Mouse (Mus musculus) gastrocnemius, postnatal 14 days (tissue): ENCODE data around the gene Gm37240. TPM values are rescaled to one million over a fixed set of nuclear protein-coding genes. Genes with fewer than 3 reads are reported as not detected.

ENCODE experiments used
- DNase-seq: peaks from one replicate; pipeline ENCODE4 v3.0.0; 2021; ENCODE audit warnings: mixed read lengths
- intact Hi-C: fragments of 180-260 bp; cut with DNase I; formaldehyde crosslinking; loops from one replicate; pipeline ENCODE4 v1.15.1; 2025; ENCODE audit warnings: low total_unique reads
- total RNA-seq, 2 experiments: library from RNA; stranded (reverse); gene quantifications; 2 replicates each; pipeline ENCODE4 v1.2.3; 2021

Gene Gm37240
- total RNA-seq, 2 experiments from 2014 or later: 32.3 to 43.3 TPM

GRCm38 (mm10) chr3:85833627-85834026, 53.7 kb downstream of the Gm37240 start:
- intact Hi-C loops: no loop called here
- no peak for DNase-seq

DNA sequence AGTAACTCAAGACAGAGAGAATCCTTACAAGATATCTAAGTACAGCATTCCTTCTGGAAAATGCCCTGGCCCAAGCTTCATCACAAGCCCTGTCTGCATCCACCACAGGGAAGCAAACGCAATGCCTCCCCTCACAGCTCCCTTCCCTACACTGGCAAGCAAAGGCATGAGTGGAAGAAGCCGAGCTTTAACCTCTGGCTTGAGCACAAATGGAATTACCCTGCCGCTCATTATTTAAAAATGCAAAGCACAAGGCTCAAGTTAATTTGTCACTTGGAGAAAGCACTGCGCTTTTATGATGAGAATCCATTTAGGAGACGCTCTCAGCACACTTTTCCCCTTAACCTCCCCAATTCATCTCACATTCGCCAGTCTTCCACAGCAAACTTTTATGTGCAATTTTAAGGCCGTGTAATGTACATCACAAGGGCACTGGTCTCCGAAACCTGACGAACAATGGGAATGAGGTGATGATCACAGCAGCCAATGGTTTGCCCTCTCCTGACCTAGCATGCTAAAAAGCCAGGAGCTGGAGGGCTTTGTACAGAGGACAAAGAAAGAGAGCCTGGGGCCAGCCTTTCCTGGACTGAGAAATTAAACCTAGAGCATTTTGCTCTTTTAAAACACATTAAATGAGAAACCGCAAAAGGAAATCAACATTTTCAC, 54.7 kb downstream of the Gm37240 start:
- intact Hi-C loops: no loop called here
- DNase-seq: no peak

- intact Hi-C loops: no loop called here
- DNase-seq: no peak
Measured at GRCm38 (mm10) chr3:85831785-85832184, 55.5 kb downstream of the Gm37240 start.

DNA sequence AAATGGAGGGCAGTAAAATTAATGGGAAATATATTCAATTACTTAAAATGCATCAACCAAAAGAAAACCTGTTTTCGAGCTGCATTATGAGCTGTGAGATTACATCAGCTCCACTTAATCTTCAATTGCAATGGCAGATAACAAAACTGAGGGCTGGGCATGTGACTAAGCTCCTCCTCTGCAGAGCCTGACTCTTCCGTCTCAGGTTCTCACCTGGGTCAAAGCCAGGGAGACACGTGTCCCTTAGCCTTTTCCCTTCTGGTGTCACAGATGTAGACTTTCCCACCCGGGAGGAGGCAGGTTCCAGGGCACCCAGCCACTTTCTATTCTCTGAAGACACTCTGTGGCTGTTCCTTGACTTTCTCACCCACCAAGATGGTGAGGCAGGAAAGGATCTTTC, 58.3 kb downstream of the Gm37240 start:
- intact Hi-C loops: no loop called here
- peak; percentile 46 for DNase-seq

GRCm38 (mm10) chr3:85827815-85828214, 59.5 kb downstream of the Gm37240 start:
- intact Hi-C loops: no loop called here
- DNase-seq: no peak

GRCm38 (mm10) chr3:85827283-85827682, 60.0 kb downstream of the Gm37240 start:
- intact Hi-C loops: no loop called here
- no peak for DNase-seq

GRCm38 (mm10) chr3:85820839-85821548, 66.3 kb downstream of the Gm37240 start:
- intact Hi-C loops: no loop called here
- no peak for DNase-seq

DNA sequence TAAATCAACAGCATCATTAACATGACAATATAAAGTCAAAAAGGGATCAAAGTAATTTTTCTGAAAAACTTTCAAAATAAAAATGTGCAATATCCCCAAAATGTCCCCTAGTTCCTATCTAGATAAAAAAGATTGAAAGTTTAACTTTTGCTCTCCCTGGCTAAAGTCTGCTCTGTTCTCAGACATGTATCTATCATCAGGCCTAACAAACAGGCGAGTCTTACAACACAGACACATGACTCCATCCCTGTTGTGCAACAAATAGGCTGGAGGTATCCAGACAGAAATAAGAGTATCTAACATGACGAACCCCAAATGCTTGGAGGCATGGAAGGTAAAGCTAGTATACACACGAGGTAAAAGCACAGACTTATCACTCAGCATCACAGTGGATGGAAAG, 68.0 kb downstream of the Gm37240 start:
- intact Hi-C loops: no loop called here

DNA sequence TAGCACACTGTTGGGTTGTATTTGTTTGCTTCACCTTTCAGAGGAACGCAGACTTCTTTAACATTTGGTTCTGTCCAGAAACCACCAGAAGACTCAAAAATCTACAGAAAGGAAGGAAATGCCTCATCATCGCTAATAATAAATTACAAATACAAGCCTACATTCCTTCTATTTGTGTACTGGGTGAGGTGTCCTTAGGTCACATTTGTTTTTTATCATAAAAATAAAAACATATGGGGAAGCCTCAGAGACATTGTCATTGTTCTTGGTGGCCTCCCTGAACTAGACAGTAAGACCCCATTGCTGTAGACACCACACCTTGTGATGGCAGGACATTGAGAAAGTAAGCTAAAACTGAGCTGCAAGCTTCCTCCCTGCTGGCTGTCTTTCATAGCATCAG, 70.1 kb downstream of the Gm37240 start, which contains the start of gene Fam160a1:
Gene Fam160a1, minus strand, starts transcription at position 101 of the 400 bp plus-strand sequence.
- intact Hi-C loops: no loop called here
- no peak for DNase-seq

More for the DNA sequence above, 68.0 kb downstream of the Gm37240 start:
- DNase-seq: no peak

DNA sequence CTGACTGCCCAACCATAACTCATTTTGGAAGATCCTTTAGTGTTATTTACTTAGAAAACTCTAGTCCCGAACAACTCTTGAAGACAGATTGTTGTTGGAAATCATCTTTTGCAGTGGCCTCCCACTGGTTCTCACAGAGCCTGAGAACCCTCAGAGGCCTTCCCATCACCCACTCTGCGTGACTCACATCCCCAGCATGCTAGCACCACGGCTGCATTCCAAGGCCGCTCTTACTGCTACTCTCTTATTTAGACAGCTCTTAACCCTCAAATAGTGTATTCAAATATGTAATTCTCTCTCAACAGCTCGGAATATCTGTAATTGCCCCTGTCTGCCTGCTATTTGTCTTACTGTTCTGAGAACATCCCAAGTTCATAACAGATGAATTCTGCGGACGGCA, 73.1 kb downstream of the Gm37240 start:
- intact Hi-C loops: no loop called here
- DNase-seq: peak; percentile 30

GRCm38 (mm10) chr3:85813101-85814014, 74.0 kb downstream of the Gm37240 start:
- DNase-seq: no peak
- intact Hi-C loops: no loop called here

DNA sequence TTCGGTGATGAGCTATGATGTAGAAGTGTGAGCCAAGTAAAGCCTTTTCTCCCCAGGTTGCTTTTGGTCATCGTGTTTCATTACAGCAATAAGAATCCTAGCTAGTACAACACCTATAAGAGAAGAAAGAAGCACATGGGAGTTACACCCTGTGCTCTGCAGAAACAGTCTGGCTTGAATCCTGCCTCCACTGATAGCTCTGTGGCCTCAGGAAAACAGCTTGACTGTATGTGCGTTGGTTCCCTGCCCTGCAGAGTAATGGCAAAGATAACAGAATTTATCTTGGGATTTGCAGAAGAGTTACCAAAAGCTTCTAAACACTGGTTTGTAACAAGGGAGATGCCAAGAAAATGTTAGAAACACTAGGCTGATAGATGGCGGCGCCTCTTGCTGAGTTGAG, 75.3 kb downstream of the Gm37240 start:
- intact Hi-C loops: no loop called here
- no peak for DNase-seq

GRCm38 (mm10) chr3:85793166-85793565, 94.2 kb downstream of the Gm37240 start:
- no peak for DNase-seq
- intact Hi-C loops: no loop called here

GRCm38 (mm10) chr3:85789748-85790147, 97.6 kb downstream of the Gm37240 start:
- intact Hi-C loops: no loop called here
- no peak for DNase-seq

GRCm38 (mm10) chr3:85786501-85786900, 100.8 kb downstream of the Gm37240 start:
- intact Hi-C loops: no loop called here
- DNase-seq: no peak

- peak; percentile 24 for DNase-seq
- intact Hi-C loops: no loop called here
Measured at GRCm38 (mm10) chr3:85780906-85781305, 106.4 kb downstream of the Gm37240 start.

DNA sequence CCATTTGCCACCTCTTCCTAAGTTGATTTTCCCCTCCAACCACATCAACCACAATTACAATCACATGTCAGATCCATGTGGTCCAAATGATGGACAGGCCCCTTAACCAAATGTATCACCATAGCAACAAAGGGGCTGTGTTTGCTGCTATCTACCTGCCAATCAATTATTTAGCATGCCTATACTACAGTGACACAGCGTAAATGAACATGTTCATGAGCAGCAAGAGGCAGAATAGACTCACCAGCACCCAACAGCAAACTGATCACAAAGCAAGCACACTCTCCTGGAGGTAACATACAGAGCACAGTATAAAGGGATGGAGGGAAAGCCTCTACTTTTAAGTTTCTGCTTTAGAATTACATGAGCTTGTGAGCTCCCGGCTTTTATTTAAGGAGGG, 107.0 kb downstream of the Gm37240 start:
- no peak for DNase-seq
- intact Hi-C loops: no loop called here

- intact Hi-C loops: no loop called here
- DNase-seq: no peak
Measured at GRCm38 (mm10) chr3:85777841-85778240, 109.5 kb downstream of the Gm37240 start.

DNA sequence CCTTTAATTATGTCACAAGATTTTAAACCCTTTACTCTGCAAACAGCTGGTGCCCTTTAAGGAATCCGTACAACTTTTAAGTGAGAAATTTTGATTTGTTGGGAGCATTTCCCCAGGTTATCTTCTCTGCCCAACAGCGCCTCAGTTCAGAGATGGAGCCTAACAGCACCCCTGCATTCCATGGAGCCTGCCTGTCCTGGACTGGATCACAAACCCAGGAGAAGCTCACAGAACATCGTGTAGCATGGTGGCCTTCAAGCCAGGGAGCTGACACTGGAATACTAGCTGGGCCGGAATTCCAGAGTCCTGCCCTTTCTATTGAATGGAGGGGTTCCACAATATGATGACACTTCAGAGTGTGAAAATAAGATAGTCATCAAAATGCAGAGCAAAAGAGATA, 110.0 kb downstream of the Gm37240 start:
- DNase-seq: no peak
- intact Hi-C loops: no loop called here

GRCm38 (mm10) chr3:85776707-85777106, 110.6 kb downstream of the Gm37240 start:
- DNase-seq: no peak
- intact Hi-C loops: no loop called here
